Mouse (Mus musculus) testis, adult 2 months (tissue): ENCODE results near the gene Adgre5. TPM values are rescaled to one million over a fixed set of nuclear protein-coding genes. Genes with fewer than 3 reads are reported as not detected.

ENCODE experiments used
- H3K27ac ChIP-seq: fragments of 200-500 bp; 2 replicates; pipeline ENCODE4 v1.5.1; 2012; ENCODE audit warnings: low read depth, low read length; ENCODE audit not compliant: control insufficient read depth, insufficient read depth
- H3K27me3 ChIP-seq: fragments of 200-500 bp; 2 replicates; pipeline ENCODE4 v1.6.1; 2012; ENCODE audit warnings: mild to moderate bottlenecking, low read length, moderate library complexity; ENCODE audit not compliant: control insufficient read depth, insufficient read depth
- H3K36me3 ChIP-seq: fragments of 200-500 bp; 2 replicates; pipeline ENCODE4 v1.6.1; 2012; ENCODE audit warnings: mild to moderate bottlenecking, low read length; ENCODE audit not compliant: control insufficient read depth, insufficient read depth
- H3K4me1 ChIP-seq: fragments of 200-500 bp; 2 replicates; pipeline ENCODE4 v1.6.1; 2012; ENCODE audit warnings: low read length; ENCODE audit not compliant: control insufficient read depth, insufficient read depth
- H3K4me3 ChIP-seq: fragments of 200-500 bp; 2 replicates; pipeline ENCODE4 v1.5.1; 2012; ENCODE audit warnings: low read depth, mild to moderate bottlenecking, low read length, moderate library complexity, mixed read lengths; ENCODE audit not compliant: control insufficient read depth
- CTCF ChIP-seq: fragments of 200-500 bp; IDR thresholded peaks from 2 replicates; pipeline ENCODE4 v1.5.1; 2012; ENCODE audit warnings: low read depth, mild to moderate bottlenecking, inconsistent platforms, low read length, moderate library complexity; ENCODE audit not compliant: control insufficient read depth, insufficient read depth, insufficient replicate concordance
- POLR2A ChIP-seq: fragments of 200-500 bp; IDR thresholded peaks from 2 replicates; pipeline ENCODE4 v1.6.1; 2012; ENCODE audit warnings: low read depth, mild to moderate bottlenecking, inconsistent platforms, low read length, moderate library complexity; ENCODE audit not compliant: control insufficient read depth
- polyA plus RNA-seq: library from polyadenylated mRNA; depleted of rRNA; stranded (reverse); fragments of >200 nt; gene quantifications from 2 replicates; pipeline ENCODE4 v1.2.3, GENCODE M21; 2012

Gene Adgre5
- polyA plus RNA-seq, 1 experiment = 6.1 TPM

DNA sequence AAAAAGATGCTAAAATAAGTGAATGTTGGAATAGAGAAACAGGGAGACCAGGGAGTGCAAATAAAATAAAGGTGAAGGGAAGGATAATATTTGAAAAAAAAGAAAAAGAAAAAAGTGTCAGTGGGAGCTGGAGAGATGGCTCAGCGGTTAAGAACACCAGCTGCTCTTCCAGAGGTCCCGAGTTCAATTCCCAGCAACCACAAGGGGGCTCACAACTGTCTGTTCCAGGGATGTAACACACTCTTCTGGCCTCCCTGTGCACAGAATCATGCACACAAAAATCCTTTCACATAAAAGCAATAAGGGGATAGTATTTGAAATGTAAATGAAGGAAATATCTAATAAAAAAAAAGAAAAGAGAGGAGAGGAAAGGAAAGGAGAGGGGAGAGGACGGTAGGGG is 13.0 kb upstream of the Adgre5 start:
- Histone ChIP-seq H3K27ac (no peak overlapping the region), H3K36me3 (no peaks in the 10 kb centered on the region), H3K27me3 (no peaks in the 10 kb centered on the region), H3K4me3 (no peak overlapping the region), H3K4me1 (no peaks in the 10 kb centered on the region)
- TF ChIP-seq CTCF (no peak), POLR2A (no peak)

DNA sequence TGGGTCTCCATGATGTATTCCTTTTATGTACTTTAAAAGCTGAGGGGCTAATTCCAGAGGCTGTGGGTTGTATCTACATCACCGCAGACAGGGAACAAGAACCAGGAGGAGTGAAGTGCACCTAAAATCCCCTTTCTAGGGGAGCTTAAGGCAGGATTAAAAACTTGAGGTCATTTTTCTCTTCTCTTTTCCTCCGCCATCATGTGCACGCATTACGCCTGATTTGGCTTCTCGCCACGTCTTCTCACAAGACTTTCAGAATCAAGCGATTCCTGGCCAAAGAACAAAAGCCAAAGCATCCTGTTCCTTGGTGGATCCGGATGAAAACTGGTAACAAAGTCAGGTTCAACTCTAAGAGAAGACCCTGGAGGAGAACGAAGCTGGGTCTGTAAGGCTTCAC is 8.1 kb upstream of the Adgre5 start:
- no peak overlapping the region for H3K4me3 ChIP-seq
- no peaks in the 10 kb centered on the region for H3K36me3 ChIP-seq
- no peak for TF ChIP-seq CTCF
- no peak overlapping the region for H3K27ac ChIP-seq
- peaks cover 4% of the 10 kb centered on the region for H3K4me1 ChIP-seq
- H3K27me3 ChIP-seq = no peaks in the 10 kb centered on the region

DNA sequence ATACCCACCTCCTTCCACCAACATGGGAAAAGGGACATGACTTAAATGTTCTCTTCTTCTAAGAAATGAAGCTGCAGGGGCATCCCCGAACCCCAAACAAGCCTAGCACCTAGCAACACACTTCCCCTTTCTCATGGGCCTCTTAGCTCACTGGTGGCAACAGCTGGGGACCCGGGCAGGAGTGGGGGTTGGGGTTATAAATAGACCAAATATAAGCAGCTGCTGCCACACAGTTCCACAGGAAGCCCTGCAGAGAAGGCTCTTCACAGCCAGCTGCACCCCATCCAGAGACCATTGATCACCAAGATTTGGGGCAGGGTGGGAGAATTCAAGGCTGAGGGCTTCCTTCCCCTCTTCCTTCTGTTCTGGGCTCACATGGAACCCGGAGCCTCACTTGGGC is 7.6 kb upstream of the Adgre5 start:
- TF ChIP-seq CTCF (no peak), POLR2A (no peak)
- no peaks in the 10 kb centered on the region for H3K36me3 ChIP-seq
- H3K27ac ChIP-seq = no peak overlapping the region
- no peak overlapping the region for H3K4me3 ChIP-seq
- no peaks in the 10 kb centered on the region for H3K27me3 ChIP-seq
- H3K4me1 ChIP-seq = peaks cover 4% of the 10 kb centered on the region

DNA sequence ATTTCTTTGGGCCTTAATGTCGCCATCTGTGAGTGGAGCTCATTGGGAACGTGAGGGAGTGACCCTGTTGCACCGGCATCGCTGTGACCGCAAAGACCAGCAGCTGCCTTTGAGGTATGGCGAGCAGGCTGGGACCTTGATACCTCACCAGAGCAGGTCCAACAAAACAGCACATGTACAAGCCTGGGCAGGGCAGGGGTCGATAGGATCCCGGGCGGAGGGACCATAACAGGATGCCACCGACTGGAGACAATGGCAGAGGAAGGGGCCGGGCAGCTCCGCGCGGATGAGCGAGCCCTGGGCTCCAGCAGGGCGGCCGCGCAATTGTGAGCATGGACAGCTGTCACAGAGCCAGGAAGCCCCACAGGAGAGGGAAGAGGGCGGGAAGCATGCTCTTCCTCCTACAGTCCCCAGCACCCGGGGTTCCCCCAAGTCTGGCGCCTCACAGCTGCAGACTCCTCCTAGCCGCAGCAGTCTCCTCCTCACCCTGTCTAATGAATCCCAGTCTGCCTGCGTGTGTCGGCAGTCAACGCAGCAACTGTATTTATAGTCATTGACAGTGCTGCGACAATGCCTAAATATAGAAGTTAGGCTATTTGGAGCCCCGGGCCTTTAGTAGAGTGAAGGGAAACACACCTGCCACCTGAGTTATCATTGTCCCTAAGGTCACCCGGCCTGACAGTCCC is 6.7 kb upstream of the Adgre5 start:
- H3K27me3 ChIP-seq = no peaks in the 10 kb centered on the region
- H3K4me3 ChIP-seq = peak overlapping the region; percentile 66
- H3K36me3 ChIP-seq = no peaks in the 10 kb centered on the region
- peaks cover 4% of the 10 kb centered on the region for H3K4me1 ChIP-seq
- no peak for TF ChIP-seq POLR2A
- no peak for TF ChIP-seq CTCF
- no peak overlapping the region for H3K27ac ChIP-seq

DNA sequence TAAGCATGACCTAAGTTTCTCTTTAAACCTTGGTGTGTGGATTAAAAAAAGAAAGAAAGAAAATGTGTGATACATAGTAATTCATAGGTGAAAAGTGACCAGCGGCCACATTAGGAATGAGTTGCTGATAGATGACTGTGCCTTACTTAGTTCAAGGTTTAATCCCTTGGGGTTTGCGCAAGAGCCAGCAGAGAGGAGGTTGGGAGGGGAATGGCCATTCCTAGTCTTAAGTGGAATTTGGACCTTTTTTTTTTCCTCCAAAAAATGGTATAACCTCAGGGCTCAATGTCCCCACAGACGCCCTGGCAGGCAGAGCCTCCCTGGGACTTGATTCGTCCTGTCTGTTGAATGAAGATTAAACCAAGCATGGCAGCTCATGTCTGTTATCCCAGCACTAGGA is 2.9 kb upstream of the Adgre5 start:
- TF ChIP-seq POLR2A = no peak
- TF ChIP-seq CTCF = no peak
- Histone ChIP-seq H3K27me3 (no peaks in the 10 kb centered on the region), H3K4me3 (no peak overlapping the region), H3K27ac (no peak overlapping the region), H3K4me1 (peaks cover 25% of the 10 kb centered on the region), H3K36me3 (no peaks in the 10 kb centered on the region)

DNA sequence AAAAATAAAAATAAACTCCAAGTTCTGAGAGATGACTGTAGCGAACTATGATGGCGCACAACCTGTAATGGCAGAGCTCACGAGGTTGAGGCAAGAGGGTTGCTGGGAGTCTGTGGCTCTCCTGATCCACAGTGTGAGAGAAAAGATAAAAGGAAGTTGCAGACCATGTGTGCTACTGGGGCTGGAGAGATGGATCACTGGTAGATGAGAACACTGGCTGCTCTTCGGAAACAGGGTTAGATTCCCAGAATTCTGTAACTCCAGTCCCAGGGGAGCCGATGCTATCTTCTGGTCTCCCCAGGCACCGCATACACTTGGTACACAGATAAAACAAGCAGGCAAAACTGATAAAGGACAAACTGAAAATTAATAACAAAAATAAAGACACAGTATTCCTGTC is 1.8 kb upstream of the Adgre5 start:
- TF ChIP-seq CTCF = no peak
- no peak for TF ChIP-seq POLR2A
- no peak overlapping the region for H3K27ac ChIP-seq
- no peaks in the 10 kb centered on the region for H3K36me3 ChIP-seq
- peaks cover 25% of the 10 kb centered on the region for H3K4me1 ChIP-seq
- no peak overlapping the region for H3K4me3 ChIP-seq
- H3K27me3 ChIP-seq = no peaks in the 10 kb centered on the region

DNA sequence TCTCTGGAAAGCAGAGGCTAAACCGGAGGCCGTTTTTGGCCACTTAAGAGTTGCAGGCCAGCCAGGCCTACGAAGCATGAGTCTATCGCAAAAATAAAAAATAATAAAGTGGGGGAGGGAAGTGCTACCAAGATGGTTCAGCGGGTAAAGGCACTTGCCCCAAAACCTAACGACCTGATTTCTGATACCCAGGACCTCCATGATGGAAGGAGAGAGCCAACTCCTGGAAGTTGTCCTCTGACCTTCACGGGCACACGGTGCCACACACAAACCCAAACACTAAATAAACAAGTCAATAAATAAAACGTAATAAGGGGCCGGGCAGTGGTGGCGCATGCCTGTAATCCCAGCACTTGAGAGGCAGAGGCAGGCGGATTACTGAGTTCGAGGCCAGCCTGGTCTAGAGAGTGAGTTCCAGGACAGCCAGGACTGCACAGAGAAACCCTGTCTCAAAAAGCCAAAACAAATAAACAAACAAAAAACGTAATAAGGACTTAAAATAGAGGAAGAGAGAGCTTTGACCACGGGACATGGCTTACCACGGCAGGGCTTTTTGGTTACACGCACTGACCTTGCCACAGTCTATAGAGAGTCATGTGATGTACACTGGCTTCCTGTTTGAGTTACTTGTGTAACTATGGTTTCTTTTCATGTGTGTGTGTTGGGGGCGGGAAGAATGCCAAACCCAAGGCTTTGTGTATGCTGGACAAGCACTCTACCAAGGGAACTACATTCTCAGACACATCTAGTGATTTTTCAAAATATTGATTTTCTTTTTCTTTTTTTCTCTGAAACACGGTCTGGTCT is 926 bp upstream of the Adgre5 start:
- H3K27me3 ChIP-seq = no peaks in the 10 kb centered on the region
- TF ChIP-seq CTCF (no peak), POLR2A (no peak)
- H3K27ac ChIP-seq = no peak overlapping the region; the same call in 1 of the 2 replicates
- no peaks in the 10 kb centered on the region for H3K36me3 ChIP-seq
- H3K4me3 ChIP-seq = peak overlapping the region; percentile 78
- peaks cover 23% of the 10 kb centered on the region for H3K4me1 ChIP-seq
